Mouse (Mus musculus): ENCODE measurements around the gene Chd2.

Gene Chd2

GRCm38 (mm10) chr7:73564131-73564530 is 22.5 kb upstream of the Chd2 start:
- in situ Hi-C loops (cut with MboI; ENCODE audit: low sequenced_read_pairs) = no loop called here

GRCm38 (mm10) chr7:73561492-73562055 is 19.9 kb upstream of the Chd2 start:
- in situ Hi-C loops (cut with MboI; ENCODE audit: low sequenced_read_pairs) = no loop called here

- in situ Hi-C loops (cut with MboI; ENCODE audit: low sequenced_read_pairs) = no loop called here
Measured at GRCm38 (mm10) chr7:73560811-73561210, 19.2 kb upstream of the Chd2 start.

- in situ Hi-C loops (cut with MboI; ENCODE audit: low sequenced_read_pairs) = loop anchor here (5.0 kb wide), 1 partner anchor 47 kb away; no protein-coding TSS in a partner anchor
Measured at GRCm38 (mm10) chr7:73559853-73560190, 18.2 kb upstream of the Chd2 start.

GRCm38 (mm10) chr7:73559170-73559852 is 17.7 kb upstream of the Chd2 start:
- in situ Hi-C loops (cut with MboI; ENCODE audit: low sequenced_read_pairs) = loop anchor here (5.0 kb wide), 1 partner anchor 48 kb away; no protein-coding TSS in a partner anchor

- in situ Hi-C loops (cut with MboI; ENCODE audit: low sequenced_read_pairs) = loop anchor here (5.0 kb wide), 1 partner anchor 49 kb away; no protein-coding TSS in a partner anchor
Measured at GRCm38 (mm10) chr7:73558293-73559169, 16.9 kb upstream of the Chd2 start.

GRCm38 (mm10) chr7:73557671-73558265 is 16.1 kb upstream of the Chd2 start:
- in situ Hi-C loops (cut with MboI; ENCODE audit: low sequenced_read_pairs) = loop anchor here (5.0 kb wide), 1 partner anchor 50 kb away; no protein-coding TSS in a partner anchor

- in situ Hi-C loops (cut with MboI; ENCODE audit: low sequenced_read_pairs) = loop anchor here (5.0 kb wide), 1 partner anchor 50 kb away; no protein-coding TSS in a partner anchor
Measured at GRCm38 (mm10) chr7:73556688-73557667, 15.3 kb upstream of the Chd2 start.

GRCm38 (mm10) chr7:73555918-73556580 is 14.4 kb upstream of the Chd2 start:
- in situ Hi-C loops (cut with MboI; ENCODE audit: low sequenced_read_pairs) = loop anchor here (5.0 kb wide), 1 partner anchor 51 kb away; no protein-coding TSS in a partner anchor

- in situ Hi-C loops (cut with MboI; ENCODE audit: low sequenced_read_pairs) = loop anchor here (5.0 kb wide), 1 partner anchor 52 kb away; no protein-coding TSS in a partner anchor
Measured at GRCm38 (mm10) chr7:73554849-73555248, 13.2 kb upstream of the Chd2 start.

- in situ Hi-C loops (cut with MboI; ENCODE audit: low sequenced_read_pairs) = no loop called here
Measured at GRCm38 (mm10) chr7:73553160-73553559, 11.5 kb upstream of the Chd2 start.

- in situ Hi-C loops (cut with MboI; ENCODE audit: low sequenced_read_pairs) = no loop called here
Measured at GRCm38 (mm10) chr7:73552054-73552750, 10.6 kb upstream of the Chd2 start.

- in situ Hi-C loops (cut with MboI; ENCODE audit: low sequenced_read_pairs) = no loop called here
Measured at GRCm38 (mm10) chr7:73551370-73551769, 9.7 kb upstream of the Chd2 start.

GRCm38 (mm10) chr7:73548051-73548450 is 6.4 kb upstream of the Chd2 start:
- in situ Hi-C loops (cut with MboI; ENCODE audit: low sequenced_read_pairs) = no loop called here

- in situ Hi-C loops (cut with MboI; ENCODE audit: low sequenced_read_pairs) = no loop called here
Measured at GRCm38 (mm10) chr7:73546561-73547510, 5.2 kb upstream of the Chd2 start.

GRCm38 (mm10) chr7:73545004-73545403 is 3.4 kb upstream of the Chd2 start:
- in situ Hi-C loops (cut with MboI; ENCODE audit: low sequenced_read_pairs) = no loop called here

GRCm38 (mm10) chr7:73542131-73542853 is 662 bp upstream of the Chd2 start:
- in situ Hi-C loops (cut with MboI; ENCODE audit: low sequenced_read_pairs) = no loop called here
